Mouse (Mus musculus) intestine, embryonic 14.5 days (tissue): ENCODE measurements around the gene Crabp2. TPM values are rescaled to one million over a fixed set of nuclear protein-coding genes. Genes with fewer than 3 reads are reported as not detected.

Experiments
- ATAC-seq: fragments of 200-750 bp; cut with Nextera tagmentation; replicated peaks from 2 replicates; pipeline ENCODE4 v1.8.0; 2017; ENCODE audit warnings: low read depth, moderate number of reproducible peaks, moderate TSS enrichment, moderate library complexity; ENCODE audit not compliant: low FRiP score, low TSS enrichment
- DNase-seq: peaks from one replicate; pipeline ENCODE4 v3.0.0-alpha.2; 2018; ENCODE audit warnings: low spot score
- H3K27ac ChIP-seq: fragments of 300-500 bp; sonication (generic); 2 replicates; pipeline ENCODE4 v1.5.1; 2014; ENCODE audit warnings: low read depth, mild to moderate bottlenecking, control low read depth
- H3K27me3 ChIP-seq: fragments of 300-500 bp; sonication (generic); replicated peaks from 2 replicates; pipeline ENCODE4 v1.6.1; 2014; ENCODE audit warnings: low read length, control low read depth; ENCODE audit not compliant: control insufficient read depth, insufficient read depth
- H3K36me3 ChIP-seq: fragments of 300-500 bp; sonication (generic); 2 replicates; pipeline ENCODE4 v1.6.1; 2014; ENCODE audit warnings: low read length, control low read depth; ENCODE audit not compliant: control insufficient read depth, insufficient read depth
- H3K4me1 ChIP-seq: fragments of 300-500 bp; sonication (generic); replicated peaks from 2 replicates; pipeline ENCODE4 v1.6.1; 2014; ENCODE audit warnings: low read length, control low read depth, mixed read lengths; ENCODE audit not compliant: control insufficient read depth, insufficient read depth
- H3K4me2 ChIP-seq: fragments of 300-500 bp; sonication (generic); 2 replicates; pipeline ENCODE4 v1.6.1; 2014; ENCODE audit warnings: low read length
- H3K4me3 ChIP-seq: fragments of 300-500 bp; sonication (generic); 2 replicates; pipeline ENCODE4 v1.5.1; 2014; ENCODE audit warnings: low read depth, low read length, control low read depth, mixed read lengths
- H3K9ac ChIP-seq: fragments of 300-500 bp; sonication (generic); 2 replicates; pipeline ENCODE4 v1.6.1; 2014; ENCODE audit warnings: mild to moderate bottlenecking, low read length
- H3K9me3 ChIP-seq: fragments of 300-500 bp; sonication (generic); 2 replicates; pipeline ENCODE4 v1.6.1; 2016; ENCODE audit warnings: low read length, control low read depth; ENCODE audit not compliant: control insufficient read depth
- WGBS: fragments of 180-500 bp; shearing (Covaris S2); extraction: QIAGEN DNeasy Blood & Tissue Kit; methylation state at CpG from one replicate; pipeline ENCODE4 v1.1.7; 2014; 5-methylcytosine and 5-hydroxymethylcytosine counted together
- polyA plus RNA-seq: library from polyadenylated mRNA; unstranded; fragments of >200 nt; fragmentation: Nextera tagmentation; extraction: Ambion mirVana; gene quantifications from 2 replicates; pipeline ENCODE4 v1.2.1, GENCODE M21; 2014

The Crabp2 gene
- polyA plus RNA-seq, 1 experiment from 2014 or later: 9.7 TPM

DNA sequence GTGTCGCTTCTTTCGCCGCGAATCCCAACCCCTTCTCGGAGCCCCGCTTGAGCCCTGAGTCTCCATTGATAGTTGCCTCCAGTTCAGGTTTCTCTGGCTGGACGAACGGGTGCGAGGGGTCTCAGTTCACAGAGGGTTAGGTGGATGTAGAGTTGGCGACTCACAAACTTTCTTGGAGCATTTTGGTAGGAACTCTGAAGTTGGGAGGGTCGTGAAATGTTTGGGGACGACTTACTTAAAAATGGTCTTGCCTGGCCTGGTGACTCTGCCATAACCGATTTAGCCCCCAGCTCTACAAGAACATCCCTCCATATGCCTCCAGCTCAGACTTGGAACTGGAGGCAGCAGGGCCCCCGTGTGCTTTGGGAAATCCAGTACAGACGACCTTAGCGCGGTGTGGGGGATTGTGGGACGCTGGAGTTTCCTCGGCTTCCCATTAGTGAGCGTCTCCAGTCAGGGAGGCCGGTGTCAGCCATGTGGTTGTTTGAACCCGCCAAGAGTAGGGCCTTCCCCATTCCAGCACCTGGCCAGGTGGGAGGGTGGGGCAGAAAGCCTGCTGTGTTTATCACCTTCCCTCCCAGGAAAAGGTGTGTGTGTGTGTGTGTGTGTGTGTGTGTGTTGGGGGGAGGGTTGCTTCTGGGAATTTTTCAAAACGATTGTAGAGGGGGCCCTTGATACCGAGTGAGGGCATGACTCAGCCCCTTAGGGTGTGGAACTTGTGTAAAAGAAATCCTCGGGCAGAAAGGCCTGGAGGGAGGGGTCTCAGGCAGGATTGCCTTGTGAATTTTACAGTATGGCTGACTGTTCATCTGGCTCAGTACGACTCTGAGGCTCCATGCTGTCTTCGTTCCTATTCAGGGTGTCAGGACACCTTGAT lies 41.2 kb upstream of the Crabp2 start:
- H3K27ac ChIP-seq: peak overlapping the region; percentile 92
- 1% methylated on average over 27 of the region's 27 CpGs for WGBS
- H3K36me3 ChIP-seq: no peaks in the 10 kb centered on the region
- H3K4me1 ChIP-seq: peaks cover 36% of the 10 kb centered on the region
- H3K27me3 ChIP-seq: no peaks in the 10 kb centered on the region
- ATAC-seq (peak; percentile 36), DNase-seq (peak; percentile 79)
- H3K9me3 ChIP-seq: no peaks in the 10 kb centered on the region
- H3K4me2 ChIP-seq: peak overlapping the region; percentile 78
- peak overlapping the region; percentile 90 for H3K9ac ChIP-seq
- peak overlapping the region; percentile 80 for H3K4me3 ChIP-seq

DNA sequence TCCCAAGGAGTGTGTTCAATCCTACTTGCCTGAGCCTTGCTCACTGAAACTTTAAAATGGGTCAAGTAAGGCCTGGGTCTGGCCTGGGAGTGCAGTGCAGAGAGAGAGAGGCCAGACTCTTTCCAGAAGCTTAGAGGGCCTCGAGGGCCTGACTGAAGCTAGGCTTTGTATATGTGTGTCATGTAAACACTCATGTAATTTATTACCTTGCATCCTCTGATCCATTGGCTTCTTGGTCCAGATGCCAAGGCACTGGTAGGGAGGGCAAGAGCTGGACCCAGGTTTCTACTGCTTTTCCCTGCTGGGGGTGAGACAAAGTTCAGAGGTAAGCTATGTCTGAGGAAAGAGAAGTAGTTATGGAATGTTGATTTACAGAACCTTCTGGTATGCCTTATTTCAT lies 40.6 kb upstream of the Crabp2 start:
- H3K27me3 ChIP-seq: no peaks in the 10 kb centered on the region
- WGBS: 0% methylated on average over 1 of the region's 1 CpGs
- peak overlapping the region; percentile 78 for H3K4me2 ChIP-seq
- DNase-seq (no peak), ATAC-seq (no peak)
- no peaks in the 10 kb centered on the region for H3K9me3 ChIP-seq
- H3K4me3 ChIP-seq: peak overlapping the region; percentile 80
- peak overlapping the region; percentile 90 for H3K9ac ChIP-seq
- H3K36me3 ChIP-seq: no peaks in the 10 kb centered on the region
- peaks cover 36% of the 10 kb centered on the region for H3K4me1 ChIP-seq
- H3K27ac ChIP-seq: peak overlapping the region; percentile 92

DNA sequence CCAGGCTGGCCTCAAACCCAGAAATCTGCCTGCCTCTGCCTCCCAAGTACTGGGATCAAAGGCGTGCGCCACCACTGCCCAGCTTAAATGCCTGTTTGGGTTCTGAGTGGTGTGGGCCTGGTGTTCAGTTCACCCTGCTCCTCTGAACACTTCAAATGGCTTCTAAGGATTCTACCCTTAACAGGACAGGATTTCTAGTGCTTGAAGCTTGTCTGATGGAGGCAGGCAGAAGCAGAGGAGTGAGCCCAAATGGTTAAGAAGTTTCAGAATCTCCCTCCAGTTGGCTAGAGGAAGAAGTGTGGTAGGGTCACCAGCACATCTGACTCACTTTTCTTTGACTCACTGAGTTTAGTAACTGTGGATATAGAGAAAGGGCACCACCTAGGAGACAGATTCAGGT lies 39.1 kb upstream of the Crabp2 start:
- DNase-seq (no peak), ATAC-seq (no peak)
- peaks cover 36% of the 10 kb centered on the region for H3K4me1 ChIP-seq
- peaks cover 13% of the 10 kb centered on the region for H3K36me3 ChIP-seq
- H3K27me3 ChIP-seq: no peaks in the 10 kb centered on the region
- peak overlapping the region; percentile 72 for H3K27ac ChIP-seq
- 93% methylated on average over 2 of the region's 2 CpGs for WGBS
- H3K4me2 ChIP-seq: peak overlapping the region; percentile 49
- H3K9me3 ChIP-seq: no peaks in the 10 kb centered on the region
- H3K4me3 ChIP-seq: no peak overlapping the region
- no peak overlapping the region for H3K9ac ChIP-seq

DNA sequence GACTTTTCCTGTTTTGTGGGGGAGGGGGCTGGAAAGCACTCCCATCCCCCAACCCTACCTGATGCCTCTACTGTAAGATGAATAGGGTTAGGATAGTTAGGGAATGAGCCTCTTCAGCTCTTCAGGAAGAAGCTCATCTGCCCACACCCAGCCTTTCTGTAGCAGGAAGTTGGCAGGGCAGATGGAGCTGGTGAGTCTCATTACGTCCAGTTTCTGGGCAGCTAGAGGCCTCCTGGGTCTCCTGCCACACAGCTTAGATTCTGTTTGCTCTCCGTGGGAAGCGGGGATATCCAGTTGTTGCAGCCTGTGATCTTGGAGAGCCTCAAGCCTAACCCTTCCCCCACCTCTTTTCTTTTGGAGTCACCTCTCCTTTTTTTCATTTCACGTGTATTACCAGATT lies 38.6 kb upstream of the Crabp2 start:
- DNase-seq: no peak
- H3K9ac ChIP-seq: peak overlapping the region; percentile 11

DNA sequence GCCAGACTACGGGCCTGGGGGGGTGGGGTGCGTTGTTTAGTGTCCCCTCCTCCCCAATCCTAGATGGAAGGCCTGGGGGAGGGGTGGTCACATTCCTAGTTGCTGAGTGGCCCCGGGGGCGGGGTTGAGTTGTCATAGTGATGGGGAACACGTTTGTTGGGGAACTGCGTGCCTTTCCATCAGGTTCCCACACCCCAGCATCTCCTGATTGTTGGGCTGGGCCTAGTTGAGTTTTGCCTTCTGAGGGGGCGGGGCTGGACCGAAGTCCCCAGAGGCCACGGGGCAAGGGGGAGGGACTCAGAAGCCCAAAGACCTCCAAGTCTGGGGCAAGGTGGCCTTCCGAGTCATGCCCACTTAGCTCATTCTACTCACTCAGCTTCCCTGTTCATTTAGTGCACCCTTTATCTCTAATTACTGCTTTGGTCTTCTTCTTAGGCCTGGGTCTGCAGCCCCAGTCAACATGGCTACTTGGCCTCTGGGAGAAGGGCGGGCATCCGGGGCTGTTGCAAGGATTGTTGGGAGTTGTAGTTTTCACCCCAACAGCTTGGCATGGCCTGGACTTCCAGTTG lies 37.8 kb upstream of the Crabp2 start:
- H3K27me3 ChIP-seq: no peaks in the 10 kb centered on the region
- 6% methylated on average over 12 of the region's 12 CpGs for WGBS
- ATAC-seq: peak; percentile 32
- peaks cover 25% of the 10 kb centered on the region for H3K36me3 ChIP-seq
- H3K9me3 ChIP-seq: no peaks in the 10 kb centered on the region
- H3K4me1 ChIP-seq: peaks cover 36% of the 10 kb centered on the region
- peak overlapping the region; percentile 49 for H3K4me2 ChIP-seq
- peak overlapping the region; percentile 72 for H3K27ac ChIP-seq
- H3K4me3 ChIP-seq: peak overlapping the region; percentile 36
- peak; percentile 88 for DNase-seq
- H3K9ac ChIP-seq: peak overlapping the region; percentile 11; the same call in 1 of the 2 replicates

More for the DNA sequence above, 38.6 kb upstream of the Crabp2 start:
- Histone ChIP-seq H3K4me3 (peak overlapping the region; percentile 36; the same call in 1 of the 2 replicates), H3K4me1 (peaks cover 36% of the 10 kb centered on the region), H3K9me3 (no peaks in the 10 kb centered on the region), H3K27ac (peak overlapping the region; percentile 72), H3K36me3 (peaks cover 18% of the 10 kb centered on the region), H3K4me2 (peak overlapping the region; percentile 49), H3K27me3 (no peaks in the 10 kb centered on the region)
- 7% methylated on average over 4 of the region's 4 CpGs for WGBS
- ATAC-seq: no peak

DNA sequence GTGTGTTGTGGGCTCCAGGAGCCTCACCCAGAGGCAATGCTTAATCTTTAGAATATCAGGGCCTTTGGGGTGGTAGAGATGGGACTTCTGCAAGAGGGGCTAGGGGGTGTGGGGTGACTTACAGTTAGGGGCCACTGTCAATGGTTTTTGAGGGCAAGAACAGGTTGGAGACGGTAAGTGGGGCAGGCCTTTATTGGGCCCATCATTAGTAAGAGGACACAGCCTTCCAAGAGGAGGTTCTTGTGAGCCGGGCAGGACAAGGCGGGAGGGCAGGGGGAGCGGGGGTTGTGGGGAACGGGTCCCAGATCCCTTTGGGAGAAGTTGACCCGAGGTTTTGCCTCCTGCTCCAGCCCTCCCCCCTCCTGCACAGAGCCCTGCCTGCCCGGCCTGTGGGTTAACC lies 35.0 kb upstream of the Crabp2 start:
- ATAC-seq: no peak
- WGBS: 78% methylated on average over 7 of the region's 7 CpGs
- H3K4me2 ChIP-seq: no peak overlapping the region
- no peaks in the 10 kb centered on the region for H3K27me3 ChIP-seq
- no peaks in the 10 kb centered on the region for H3K9me3 ChIP-seq
- no peak overlapping the region for H3K9ac ChIP-seq
- H3K36me3 ChIP-seq: peaks cover 51% of the 10 kb centered on the region
- no peak for DNase-seq
- no peak overlapping the region for H3K27ac ChIP-seq
- H3K4me3 ChIP-seq: no peak overlapping the region
- H3K4me1 ChIP-seq: peaks cover 26% of the 10 kb centered on the region

DNA sequence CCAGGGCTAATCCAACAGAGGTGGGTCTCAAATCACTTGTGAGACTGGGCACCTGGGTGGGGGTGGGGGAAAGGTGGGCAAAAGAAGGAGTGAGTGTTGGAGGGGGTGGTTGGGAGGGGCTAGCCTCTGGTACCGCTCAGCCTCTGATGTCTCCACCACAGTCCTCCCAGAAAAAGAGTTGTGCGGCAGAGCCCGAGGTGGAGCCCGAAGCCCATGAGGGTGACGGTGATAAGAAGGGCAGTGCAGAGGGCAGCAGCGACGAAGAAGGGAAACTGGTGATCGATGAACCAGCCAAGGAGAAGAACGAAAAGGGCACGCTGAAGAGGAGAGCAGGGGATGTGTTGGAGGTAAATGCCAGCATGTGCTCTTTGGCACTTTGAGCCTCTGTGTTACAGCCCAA lies 34.6 kb upstream of the Crabp2 start:
- 92% methylated on average over 10 of the region's 10 CpGs for WGBS
- H3K4me1 ChIP-seq: peaks cover 22% of the 10 kb centered on the region
- no peak overlapping the region for H3K9ac ChIP-seq
- no peak overlapping the region for H3K27ac ChIP-seq
- peaks cover 51% of the 10 kb centered on the region for H3K36me3 ChIP-seq
- no peak overlapping the region for H3K4me2 ChIP-seq
- DNase-seq (no peak), ATAC-seq (no peak)
- H3K9me3 ChIP-seq: no peaks in the 10 kb centered on the region
- no peaks in the 10 kb centered on the region for H3K27me3 ChIP-seq
- no peak overlapping the region for H3K4me3 ChIP-seq

DNA sequence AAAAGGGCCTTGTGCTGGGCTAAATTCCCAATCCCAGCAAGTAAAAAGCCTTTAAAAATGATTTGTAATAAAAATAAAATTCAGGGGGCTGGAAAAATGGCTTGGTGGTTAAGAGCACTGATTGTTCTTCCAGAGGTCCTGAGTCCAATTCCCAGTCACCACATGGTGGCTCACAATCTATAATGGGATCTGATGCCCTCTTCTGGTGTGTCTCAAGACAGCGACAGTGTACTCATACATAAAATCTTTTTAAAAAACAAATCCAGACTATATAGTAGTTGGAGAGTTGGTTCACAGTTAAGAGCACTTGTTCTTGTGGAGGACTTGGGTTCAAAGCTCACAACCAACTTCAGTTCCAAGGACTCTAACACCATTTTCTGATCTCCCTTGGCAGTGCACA lies 31.5 kb upstream of the Crabp2 start:
- Histone ChIP-seq H3K4me1 (peaks cover 5% of the 10 kb centered on the region), H3K27me3 (no peaks in the 10 kb centered on the region), H3K36me3 (peaks cover 54% of the 10 kb centered on the region), H3K9me3 (no peaks in the 10 kb centered on the region), H3K4me3 (no peak overlapping the region), H3K9ac (no peak overlapping the region), H3K27ac (no peak overlapping the region), H3K4me2 (no peak overlapping the region)
- no peak for ATAC-seq
- 89% methylated on average over 1 of the region's 1 CpGs for WGBS
- no peak for DNase-seq
